In genomic region chr8:119670419-119671091, GRCm38 (mm10) we compare ENCODE assay signal across 10 mouse cellular contexts. TPM values are rescaled to one million over a fixed set of nuclear protein-coding genes. Genes with fewer than 3 reads are reported as not detected.
DNase-seq lines count a peak whose midpoint lies in the region; ATAC-seq lines count a peak whose summit lies in the region.
"Had no signal": no experiment of that assay in that cellular context is flagged by ENCODE, and none has a peak within 500 bp of the region (broad histone marks: within the 10 kb centered on the region; RNA-seq: fewer than 3 reads in every experiment).

No protein-coding gene starts in this region.

- DNase-seq in embryonic facial prominence, embryonic 14.5 days (ENCODE audit: low spot score): peak; percentile 36
- DNase-seq in embryonic facial prominence, embryonic 10.5 days (ENCODE audit: low spot score): no peak
- peak; percentile 66 for DNase-seq in gastrocnemius, postnatal 14 days
- peak; percentile 31 to 46 for DNase-seq in kidney, adult 8-10 months
- peak; percentile 84 to 88 for DNase-seq in lung, postnatal 4 days
- DNase-seq in left cerebral cortex, postnatal 36 days (ENCODE audit: low spot score in 2 of 2): no peak
- DNase-seq in left cerebral cortex, postnatal 14 days (ENCODE audit: low spot score in 2 of 2): no peak
- DNase-seq in left cerebral cortex, adult 8-10 months (ENCODE audit: low spot score in 2 of 2): no peak
- DNase-seq: right cerebral cortex, adult 18-20 months had no signal

- 49% methylated on average over 16 of the region's 16 CpGs for WGBS in embryonic facial prominence, embryonic 14.5 days
- WGBS in embryonic facial prominence, embryonic 10.5 days: 70% methylated on average over 16 of the region's 16 CpGs

- H3K9me3 ChIP-seq in embryonic facial prominence, embryonic 14.5 days (ENCODE audit: control insufficient read depth, low read length): no peaks in the 10 kb centered on the region
- H3K9me3 ChIP-seq in embryonic facial prominence, embryonic 10.5 days: no peaks in the 10 kb centered on the region

- intact Hi-C loops in gastrocnemius, postnatal 14 days (cut with DNase I; ENCODE audit: low total_unique reads): loop anchor here (10.0 kb wide), 2 partner anchors 66 to 226 kb away; partner anchors contain the start of genes Necab2 and Taf1c
- intact Hi-C loops in left cerebral cortex, postnatal 36 days (cut with DNase I): no loop called here
- intact Hi-C loops in left cerebral cortex, postnatal 14 days (cut with DNase I): loop anchor here (5.0 to 10.0 kb wide), 2 partner anchors 78 to 256 kb away; no protein-coding TSS in a partner anchor

- H3K4me1 ChIP-seq in embryonic facial prominence, embryonic 14.5 days (ENCODE audit: control insufficient read depth, insufficient read depth, low read length): no peaks in the 10 kb centered on the region
- H3K4me1 ChIP-seq in embryonic facial prominence, embryonic 10.5 days: peaks cover 37% of the 10 kb centered on the region

- H3K4me3 ChIP-seq in embryonic facial prominence, embryonic 14.5 days (ENCODE audit: low read depth, low read length): no peak overlapping the region
- no peak overlapping the region for H3K4me3 ChIP-seq in embryonic facial prominence, embryonic 10.5 days

- H3K36me3 ChIP-seq in embryonic facial prominence, embryonic 14.5 days (ENCODE audit: control insufficient read depth, insufficient read depth, low read length): no peaks in the 10 kb centered on the region
- no peaks in the 10 kb centered on the region for H3K36me3 ChIP-seq in embryonic facial prominence, embryonic 10.5 days (replicated peaks)

- no peak overlapping the region for H3K4me2 ChIP-seq in embryonic facial prominence, embryonic 14.5 days (ENCODE audit: low read depth, low read length)

- no peak overlapping the region for H3K27ac ChIP-seq in embryonic facial prominence, embryonic 14.5 days (replicated peaks; ENCODE audit: low read depth, low read length)
- no peak overlapping the region for H3K27ac ChIP-seq in embryonic facial prominence, embryonic 10.5 days (replicated peaks)

- no peak overlapping the region for H3K9ac ChIP-seq in embryonic facial prominence, embryonic 14.5 days (ENCODE audit: low read depth, low read length)

- peak; percentile 32; the same call in 1 of the 2 replicates for ATAC-seq in embryonic facial prominence, embryonic 14.5 days (ENCODE audit: low read depth)

- 0 out of 2 replicates have a peak, but pooled peaks cover 3% of the 10 kb centered on the region for H3K27me3 ChIP-seq in embryonic facial prominence, embryonic 14.5 days (replicated peaks; ENCODE audit: control insufficient read depth, insufficient read depth, low read length)
- peaks cover 25% of the 10 kb centered on the region for H3K27me3 ChIP-seq in embryonic facial prominence, embryonic 10.5 days (replicated peaks; ENCODE audit: low read depth, poor library complexity, severe bottlenecking)

RNA-seq across cellular contexts. Expression of gene Wfdc1, which starts 4.4 kb away (rescaled TPM):
- 2.0 and 3.5 TPM in 2 replicates for polyA plus RNA-seq in embryonic facial prominence, embryonic 14.5 days (2014; fragmentation: Nextera tagmentation; extraction: Ambion mirVana)
- polyA plus RNA-seq in embryonic facial prominence, embryonic 10.5 days (2016; fragmentation: Nextera tagmentation; extraction: Ambion mirVana): 3.8 and 4.5 TPM in 2 replicates
- 10 to 100 TPM; 65.6 to 68.3 TPM for total RNA-seq in gastrocnemius, postnatal 14 days (2021)
- 10 to 100 TPM in 1 of 2 experiments, 1 to 10 TPM in 1; 7.3 to 10.7 TPM for total RNA-seq in left cerebral cortex, postnatal 36 days (2021)
- 1 to 10 TPM; 8.8 to 9.3 TPM for total RNA-seq in left cerebral cortex, postnatal 14 days (2021)
- 1 to 10 TPM; 6.0 to 8.4 (median 7.4) TPM for total RNA-seq in left cerebral cortex, adult 8-10 months (2022)
- polyA plus RNA-seq: limb, embryonic 11.5 days had no signal

RNA-seq across cellular contexts. Expression of gene Atp2c2, which starts 29.3 kb away (rescaled TPM):
- polyA plus RNA-seq in embryonic facial prominence, embryonic 14.5 days (2014; fragmentation: Nextera tagmentation; extraction: Ambion mirVana): 1.3 and 1.8 TPM in 2 replicates
- 3.8 and 4.1 TPM in 2 replicates for polyA plus RNA-seq in embryonic facial prominence, embryonic 10.5 days (2016; fragmentation: Nextera tagmentation; extraction: Ambion mirVana)
- under 1 TPM in 1 of 2 experiments, not detected in 1; 0.12 TPM for total RNA-seq in gastrocnemius, postnatal 14 days (2021)
- 1 to 10 TPM; 2.0 to 2.6 TPM for total RNA-seq in left cerebral cortex, postnatal 36 days (2021)
- 1 to 10 TPM; 1.8 to 1.9 TPM for total RNA-seq in left cerebral cortex, postnatal 14 days (2021)
- total RNA-seq in left cerebral cortex, adult 8-10 months (2022): 1 to 10 TPM; 1.5 to 2.0 (median 1.8) TPM

RNA-seq across cellular contexts. Expression of gene Kcng4, which starts 35.1 kb away (rescaled TPM):
- polyA plus RNA-seq in embryonic facial prominence, embryonic 14.5 days (2014; fragmentation: Nextera tagmentation; extraction: Ambion mirVana): 0.28 and 0.48 TPM in 2 replicates
- polyA plus RNA-seq in embryonic facial prominence, embryonic 10.5 days (2016; fragmentation: Nextera tagmentation; extraction: Ambion mirVana): 0.22 and 0.47 TPM in 2 replicates
- 1 to 10 TPM; 1.6 to 4.4 TPM for total RNA-seq in gastrocnemius, postnatal 14 days (2021)
- 1 to 10 TPM; 3.1 to 3.7 TPM for total RNA-seq in left cerebral cortex, postnatal 36 days (2021)
- 1 to 10 TPM; 2.2 to 2.4 TPM for total RNA-seq in left cerebral cortex, postnatal 14 days (2021)
- total RNA-seq in left cerebral cortex, adult 8-10 months (2022): 1 to 10 TPM; 2.5 to 3.3 (median 2.7) TPM
- polyA plus RNA-seq: limb, embryonic 11.5 days had no signal

RNA-seq across cellular contexts. Expression of gene Adad2, which starts 58.0 kb away (rescaled TPM):
- polyA plus RNA-seq in embryonic facial prominence, embryonic 14.5 days (2014; fragmentation: Nextera tagmentation; extraction: Ambion mirVana): 0.14 and 0.17 TPM in 2 replicates
- 0.27 TPM in 1 of 2 replicates, not detected in the other for polyA plus RNA-seq in embryonic facial prominence, embryonic 10.5 days (2016; fragmentation: Nextera tagmentation; extraction: Ambion mirVana)
- not detected for total RNA-seq in gastrocnemius, postnatal 14 days (2021)
- under 1 TPM in 1 of 2 experiments, not detected in 1; 0.15 TPM for total RNA-seq in left cerebral cortex, postnatal 36 days (2021)
- total RNA-seq in left cerebral cortex, postnatal 14 days (2021): under 1 TPM in 1 of 2 experiments, not detected in 1; 0.29 TPM
- total RNA-seq in left cerebral cortex, adult 8-10 months (2022): 1 to 10 TPM in 3 of 4 experiments, under 1 TPM in 1; 0.50 to 1.2 (median 1.2) TPM

Comparison
In these comparisons a context has a peak if more than half of its experiments do, and no peak if none do; other contexts are left out.
1. DNase-seq: peak in embryonic facial prominence, embryonic 14.5 days (single experiment), gastrocnemius, postnatal 14 days (single experiment), kidney, adult 8-10 months (2 of 2) and lung, postnatal 4 days (2 of 2); none in embryonic facial prominence, embryonic 10.5 days (single experiment), left cerebral cortex, postnatal 36 days (0 of 2), left cerebral cortex, postnatal 14 days (0 of 2) and left cerebral cortex, adult 8-10 months (0 of 2).
2. RNA of gene Wfdc1, which starts 4.4 kb away (total RNA-seq): 65.6 to 68.3 TPM in gastrocnemius, postnatal 14 days; 7.3 to 10.7 TPM in left cerebral cortex, postnatal 36 days, 8.8 to 9.3 TPM in left cerebral cortex, postnatal 14 days and 6.0 to 8.4 TPM in left cerebral cortex, adult 8-10 months; every median in the first group is over 4 times any median in the second.